In genomic region chr14:44858372-44858771, GRCm38 (mm10) we compare ENCODE assay signal across 10 mouse cellular contexts. TPM values are rescaled to one million over a fixed set of nuclear protein-coding genes. Genes with fewer than 3 reads are reported as not detected.
A peak's percentile ranks its signal among the peaks of the same experiment; 100 is the strongest.
DNase-seq lines count a peak whose midpoint lies in the region; ATAC-seq and TF ChIP-seq lines count a peak whose summit lies in the region.
"Had no signal": no experiment of that assay in that cellular context is flagged by ENCODE, and none has a peak within 500 bp of the region (broad histone marks: within the 10 kb centered on the region; RNA-seq: fewer than 3 reads in every experiment).

No protein-coding gene starts in this region.

- TF ChIP-seq POLR2A in heart, adult 2 months (IDR thresholded peaks at IDR 0.05; ENCODE audit: insufficient read depth, low read depth, low read length) = no peak

- H3K4me3 ChIP-seq in heart, embryonic 14.5 days (ENCODE audit: control insufficient read depth in 1 of 2, insufficient read depth in 1 of 2, low read depth in 1 of 2, low read length in 2 of 2) = no peak overlapping the region
- no peak overlapping the region for H3K4me3 ChIP-seq in heart, adult 2 months
- peak overlapping the region; percentile 37 for H3K4me3 ChIP-seq in embryonic facial prominence, embryonic 14.5 days (ENCODE audit: low read depth, low read length)
- peak overlapping the region; percentile 33 for H3K4me3 ChIP-seq in intestine, postnatal 0 days (ENCODE audit: low read depth, low read length)
- H3K4me3 ChIP-seq in neural tube, embryonic 14.5 days (ENCODE audit: low read depth, low read length) = peak overlapping the region; percentile 33

- ATAC-seq in heart, embryonic 14.5 days (ENCODE audit: insufficient number of reproducible peaks, insufficient read depth, low FRiP score, low read depth) = no peak
- 0 out of 2 replicates have a peak, but pooled peaks have one; percentile 9 for ATAC-seq in embryonic facial prominence, embryonic 14.5 days (ENCODE audit: low read depth)
- no peak for ATAC-seq in intestine, postnatal 0 days
- peak; percentile 22; the same call in 1 of the 2 replicates for ATAC-seq in neural tube, embryonic 14.5 days (ENCODE audit: low read depth)

- H3K9ac ChIP-seq in heart, embryonic 14.5 days (ENCODE audit: low read length) = no peak overlapping the region
- no peak overlapping the region for H3K9ac ChIP-seq in heart, adult 2 months (ENCODE audit: low read depth, low read length)
- no peak overlapping the region; the same call in 1 of the 2 replicates for H3K9ac ChIP-seq in embryonic facial prominence, embryonic 14.5 days (ENCODE audit: low read depth, low read length)
- H3K9ac ChIP-seq in intestine, postnatal 0 days (ENCODE audit: low read depth, low read length) = no peak overlapping the region
- H3K9ac ChIP-seq in neural tube, embryonic 14.5 days (replicated peaks; ENCODE audit: low read depth, low read length) = no peak overlapping the region

- H3K27ac ChIP-seq in heart, embryonic 14.5 days (replicated peaks in 1 of 2; ENCODE audit: control insufficient read depth in 1 of 2, insufficient read depth in 1 of 2, low read depth in 2 of 2, low read length in 2 of 2) = no peak overlapping the region
- no peak overlapping the region for H3K27ac ChIP-seq in heart, adult 2 months
- H3K27ac ChIP-seq in embryonic facial prominence, embryonic 14.5 days (replicated peaks; ENCODE audit: low read depth, low read length) = no peak overlapping the region
- no peak overlapping the region for H3K27ac ChIP-seq in intestine, postnatal 0 days (ENCODE audit: low read depth, low read length)
- no peak overlapping the region for H3K27ac ChIP-seq in neural tube, embryonic 14.5 days (ENCODE audit: low read depth, low read length)

- WGBS in heart, embryonic 14.5 days = 9% methylated on average over 12 of the region's 12 CpGs
- WGBS in heart, adult 2 months = 19% methylated on average over 12 of the region's 12 CpGs
- WGBS in embryonic facial prominence, embryonic 14.5 days = 13% methylated on average over 12 of the region's 12 CpGs
- 9% methylated on average over 12 of the region's 12 CpGs for WGBS in intestine, postnatal 0 days
- 15% methylated on average over 12 of the region's 12 CpGs for whole genome bisulfite sequencing in neural tube, embryonic 14.5 days

- no peaks in the 10 kb centered on the region for H3K79me2 ChIP-seq in heart, adult 2 months (replicated peaks; ENCODE audit: control insufficient read depth, insufficient read depth, low read length)

- TF ChIP-seq EP300 in heart, adult 2 months (IDR thresholded peaks at IDR 0.05; ENCODE audit: insufficient read depth, low read depth, low read length) = no peak

- no peaks in the 10 kb centered on the region for H3K36me3 ChIP-seq in heart, embryonic 14.5 days (ENCODE audit: control insufficient read depth, insufficient read depth, low read length)
- no peaks in the 10 kb centered on the region for H3K36me3 ChIP-seq in heart, adult 2 months (ENCODE audit: control insufficient read depth, insufficient read depth, low read length)
- H3K36me3 ChIP-seq in embryonic facial prominence, embryonic 14.5 days (ENCODE audit: control insufficient read depth, insufficient read depth, low read length) = no peaks in the 10 kb centered on the region
- no peaks in the 10 kb centered on the region for H3K36me3 ChIP-seq in intestine, postnatal 0 days (ENCODE audit: control insufficient read depth, insufficient read depth)
- no peaks in the 10 kb centered on the region for H3K36me3 ChIP-seq in neural tube, embryonic 14.5 days (ENCODE audit: control insufficient read depth, insufficient read depth, low read length)

- DNase-seq in heart, adult 2 months = no peak
- no peak for DNase-seq in embryonic facial prominence, embryonic 14.5 days (ENCODE audit: low spot score)
- no peak for DNase-seq in ovary, postnatal 14 days (ENCODE audit: low spot score)
- no peak for DNase-seq in adrenal gland, postnatal 36 days
- no peak for DNase-seq in natural killer cell, adult 2 months (ENCODE audit: low spot score in 2 of 2)

- H3K4me2 ChIP-seq in heart, embryonic 14.5 days (ENCODE audit: low read length) = peak overlapping the region; percentile 57; the same call in 1 of the 2 replicates
- peak overlapping the region; percentile 58 for H3K4me2 ChIP-seq in embryonic facial prominence, embryonic 14.5 days (ENCODE audit: low read depth, low read length)
- H3K4me2 ChIP-seq in intestine, postnatal 0 days (replicated peaks; ENCODE audit: low read depth) = peak overlapping the region; percentile 62
- peak overlapping the region; percentile 48; the same call in 1 of the 2 replicates for H3K4me2 ChIP-seq in neural tube, embryonic 14.5 days (ENCODE audit: low read depth, low read length)

- intact Hi-C loops in heart, adult 2 months (cut with DNase I) = no loop called here

- H3K9me3 ChIP-seq in heart, embryonic 14.5 days (ENCODE audit: control insufficient read depth, low read length) = no peaks in the 10 kb centered on the region
- H3K9me3 ChIP-seq in embryonic facial prominence, embryonic 14.5 days (ENCODE audit: control insufficient read depth, low read length) = no peaks in the 10 kb centered on the region
- no peaks in the 10 kb centered on the region for H3K9me3 ChIP-seq in intestine, postnatal 0 days (ENCODE audit: control insufficient read depth)
- H3K9me3 ChIP-seq in neural tube, embryonic 14.5 days (ENCODE audit: control insufficient read depth, low read length) = no peaks in the 10 kb centered on the region

- TF ChIP-seq CTCF in heart, adult 2 months (IDR thresholded peaks at IDR 0.05) = no peak
- no peak for TF ChIP-seq CTCF in intestine, postnatal 0 days (IDR thresholded peaks at IDR 0.05; ENCODE audit: low read depth)

- H3K4me1 ChIP-seq in heart, embryonic 14.5 days (ENCODE audit: control insufficient read depth in 2 of 2, insufficient read depth in 2 of 2, low read length in 2 of 2) = peaks cover 3 to 4% of the 10 kb centered on the region in 2 experiments; a peak in 1 of 4 replicates
- H3K4me1 ChIP-seq in heart, adult 2 months (ENCODE audit: control insufficient read depth, insufficient read depth, low read length) = no peaks in the 10 kb centered on the region
- H3K4me1 ChIP-seq in embryonic facial prominence, embryonic 14.5 days (ENCODE audit: control insufficient read depth, insufficient read depth, low read length) = 0 out of 2 replicates have a peak, but pooled peaks cover 3% of the 10 kb centered on the region
- no peaks in the 10 kb centered on the region; the same call in 1 of the 2 replicates for H3K4me1 ChIP-seq in intestine, postnatal 0 days (replicated peaks; ENCODE audit: control insufficient read depth, insufficient read depth, low read length)
- H3K4me1 ChIP-seq in neural tube, embryonic 14.5 days (ENCODE audit: control insufficient read depth, insufficient read depth, low read length) = no peaks in the 10 kb centered on the region

- H3K27me3 ChIP-seq in heart, embryonic 14.5 days (ENCODE audit: control insufficient read depth, insufficient read depth, low read length) = peaks cover 30% of the 10 kb centered on the region
- peaks cover 2% of the 10 kb centered on the region; the same call in 1 of the 2 replicates for H3K27me3 ChIP-seq in heart, adult 2 months (ENCODE audit: control insufficient read depth, insufficient read depth, low read length)
- H3K27me3 ChIP-seq in embryonic facial prominence, embryonic 14.5 days (replicated peaks; ENCODE audit: control insufficient read depth, insufficient read depth, low read length) = peaks cover 29% of the 10 kb centered on the region
- H3K27me3 ChIP-seq in intestine, postnatal 0 days (replicated peaks; ENCODE audit: control insufficient read depth, insufficient read depth, low read length) = peaks cover 15% of the 10 kb centered on the region
- H3K27me3 ChIP-seq in neural tube, embryonic 14.5 days (ENCODE audit: control insufficient read depth, insufficient read depth, low read length) = peaks cover 10% of the 10 kb centered on the region; the same call in 1 of the 2 replicates

RNA-seq across cellular contexts. Expression of gene Ptgdr, which starts 0.8 kb away (rescaled TPM):
- polyA plus RNA-seq in heart, embryonic 14.5 days (2014; fragmentation: Nextera tagmentation; extraction: Ambion mirVana) = not detected in 2 replicates
- total RNA-seq in heart, adult 2 months (2021) = not detected
- polyA plus RNA-seq in heart, adult 2 months (2012; rRNA removed) = not detected in 2 replicates
- polyA plus RNA-seq in embryonic facial prominence, embryonic 14.5 days (2014; fragmentation: Nextera tagmentation; extraction: Ambion mirVana) = 0.81 and 0.97 TPM in 2 replicates
- polyA plus RNA-seq in intestine, postnatal 0 days (2015; fragmentation: Nextera tagmentation; extraction: Ambion mirVana) = 0.75 and 0.93 TPM in 2 replicates
- 0.66 and 1.3 TPM in 2 replicates for polyA plus RNA-seq in neural tube, embryonic 14.5 days (2014; fragmentation: Nextera tagmentation; extraction: Ambion mirVana)
- total RNA-seq in adrenal gland, postnatal 36 days (2021) = not detected
- total RNA-seq: heart, adult 8-10 months; megakaryocyte-erythroid progenitor cell, adult 5-6 weeks had no signal

Comparison
In these comparisons a context has a peak if more than half of its experiments do, and no peak if none do; other contexts are left out.
1. ATAC-seq: peak in embryonic facial prominence, embryonic 14.5 days (single experiment) and neural tube, embryonic 14.5 days (single experiment); none in heart, embryonic 14.5 days (single experiment) and intestine, postnatal 0 days (single experiment).
2. H3K4me3 ChIP-seq: peak in embryonic facial prominence, embryonic 14.5 days (single experiment), intestine, postnatal 0 days (single experiment) and neural tube, embryonic 14.5 days (single experiment); none in heart, embryonic 14.5 days (0 of 2) and heart, adult 2 months (single experiment).
3. Peak in every context shown above with its lines, with median percentiles within 50 percentile points of each other: H3K4me2 ChIP-seq.